Mouse (Mus musculus): ENCODE measurements around the gene S100a6. TPM values are rescaled to one million over a fixed set of nuclear protein-coding genes. Genes with fewer than 3 reads are reported as not detected.
A peak's percentile ranks its signal among the peaks of the same experiment; 100 is the strongest.

The S100a6 gene
- polyA plus RNA-seq, 1 experiment, result 95.8 TPM

DNA sequence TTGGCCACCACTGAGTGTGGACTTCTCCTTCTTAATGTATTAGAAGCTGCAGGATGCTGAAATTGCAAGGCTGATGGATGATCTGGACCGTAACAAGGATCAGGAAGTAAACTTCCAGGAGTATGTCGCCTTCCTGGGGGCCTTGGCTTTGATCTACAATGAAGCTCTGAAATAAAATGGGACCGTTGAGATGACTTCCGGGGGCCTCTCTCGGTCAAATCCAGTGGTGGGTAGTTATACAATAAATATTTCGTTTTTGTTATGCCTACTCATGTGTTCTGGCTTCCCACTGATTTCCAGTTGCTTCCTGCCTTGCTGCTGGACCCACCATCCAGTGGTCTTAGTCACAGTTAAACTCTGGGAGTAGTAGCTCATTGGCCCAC lies 1.5 kb downstream of the S100a6 start:
- TF ChIP-seq POLR2A (IDR thresholded peaks at IDR 0.05; ENCODE audit: low read depth, low read length) (no peak), CTCF (conservative IDR thresholded peaks at IDR 0.05; ENCODE audit: insufficient read depth, insufficient read length, low read depth, low read length) (no peak)
- Histone ChIP-seq H3K27ac (ENCODE audit: insufficient read depth, low read depth, low read length) (peak overlapping the region; percentile 73; the same call in 1 of the 2 replicates), H3K36me3 (ENCODE audit: control insufficient read depth, insufficient read depth, low read length) (no peaks in the 10 kb centered on the region), H3K4me3 (ENCODE audit: insufficient read depth, low read depth, low read length) (peak overlapping the region; percentile 63), H3K27me3 (replicated peaks; ENCODE audit: control insufficient read depth, insufficient read depth, low read length) (no peaks in the 10 kb centered on the region), H3K4me1 (ENCODE audit: control insufficient read depth, insufficient read depth, low read length) (no peaks in the 10 kb centered on the region)
- WGBS, result 69% methylated on average over 6 of the region's 6 CpGs
- DNase-seq, result no peak

DNA sequence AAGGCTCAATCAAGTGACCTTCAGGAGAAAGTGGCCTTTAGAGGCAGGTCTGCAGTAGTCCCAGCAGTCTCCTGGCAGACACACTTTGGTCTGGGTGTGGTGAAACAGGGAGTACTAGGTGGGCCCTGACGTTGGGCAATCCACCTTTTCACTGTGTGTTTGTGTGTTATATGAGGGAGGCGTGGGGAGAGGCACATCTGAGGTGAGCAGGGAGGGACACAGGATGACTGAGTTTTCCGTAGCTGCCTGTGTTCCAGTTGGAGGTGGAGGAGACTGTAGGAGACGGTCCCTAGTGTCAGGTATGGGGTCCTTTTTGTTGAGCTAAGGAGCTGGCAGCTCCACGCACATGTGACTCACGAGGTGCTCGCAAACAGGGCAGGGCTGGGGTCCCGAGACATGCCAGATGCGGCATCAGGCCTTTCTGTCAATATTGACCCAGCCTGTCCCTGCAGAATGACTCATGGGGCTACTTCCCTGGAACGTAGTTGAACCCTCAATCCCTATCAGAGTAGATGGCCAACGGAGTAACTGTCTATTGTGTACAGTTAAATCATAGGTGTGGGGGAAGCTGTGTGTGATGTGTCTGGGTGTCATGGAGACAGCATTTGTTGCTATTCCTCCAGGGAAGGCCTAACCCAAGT lies 2.0 kb downstream of the S100a6 start:
- Histone ChIP-seq H3K27ac (ENCODE audit: insufficient read depth, low read depth, low read length) (no peak overlapping the region), H3K4me3 (ENCODE audit: insufficient read depth, low read depth, low read length) (0 out of 2 replicates have a peak overlapping the region, but pooled peaks have one; percentile 2)
- DNase-seq, result no peak

DNA sequence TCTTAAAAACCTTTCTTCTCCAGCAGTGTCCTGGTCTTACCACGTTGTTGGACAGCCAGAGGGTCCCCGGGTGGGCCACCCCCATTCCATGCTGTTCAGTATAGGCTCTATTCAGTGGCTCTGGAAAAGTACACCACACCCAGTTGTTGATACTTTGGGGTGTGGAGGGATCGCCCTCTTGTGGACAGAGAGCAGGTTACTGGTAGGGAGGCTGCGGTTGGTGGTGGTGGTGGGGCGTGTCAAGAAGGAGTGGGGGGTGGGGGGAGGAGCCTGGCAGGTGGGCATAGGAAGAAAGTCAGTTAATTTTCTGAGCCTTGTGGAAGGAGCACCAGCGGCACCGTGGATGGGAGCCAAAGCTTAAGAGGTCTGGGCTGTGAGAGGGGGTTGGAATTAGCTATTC lies 2.7 kb downstream of the S100a6 start:
- no peaks in the 10 kb centered on the region for H3K36me3 ChIP-seq (ENCODE audit: control insufficient read depth, insufficient read depth, low read length)
- H3K27me3 ChIP-seq (replicated peaks; ENCODE audit: control insufficient read depth, insufficient read depth, low read length), result no peaks in the 10 kb centered on the region
- no peaks in the 10 kb centered on the region for H3K4me1 ChIP-seq (ENCODE audit: control insufficient read depth, insufficient read depth, low read length)
- TF ChIP-seq CTCF (conservative IDR thresholded peaks at IDR 0.05; ENCODE audit: insufficient read depth, insufficient read length, low read depth, low read length) (peak; percentile 78), POLR2A (IDR thresholded peaks at IDR 0.05; ENCODE audit: low read depth, low read length) (no peak)
- no peak overlapping the region for H3K27ac ChIP-seq (ENCODE audit: insufficient read depth, low read depth, low read length)
- DNase-seq, result peak; percentile 84
- WGBS, result 7% methylated on average over 7 of the region's 7 CpGs
- H3K4me3 ChIP-seq (ENCODE audit: insufficient read depth, low read depth, low read length), result 0 out of 2 replicates have a peak overlapping the region, but pooled peaks have one; percentile 2

More for the DNA sequence above, 2.0 kb downstream of the S100a6 start:
- Histone ChIP-seq H3K27me3 (replicated peaks; ENCODE audit: control insufficient read depth, insufficient read depth, low read length) (no peaks in the 10 kb centered on the region), H3K36me3 (ENCODE audit: control insufficient read depth, insufficient read depth, low read length) (no peaks in the 10 kb centered on the region), H3K4me1 (ENCODE audit: control insufficient read depth, insufficient read depth, low read length) (no peaks in the 10 kb centered on the region)
- WGBS, result 76% methylated on average over 11 of the region's 11 CpGs
- TF ChIP-seq CTCF (conservative IDR thresholded peaks at IDR 0.05; ENCODE audit: insufficient read depth, insufficient read length, low read depth, low read length) (no peak), POLR2A (IDR thresholded peaks at IDR 0.05; ENCODE audit: low read depth, low read length) (no peak)

DNA sequence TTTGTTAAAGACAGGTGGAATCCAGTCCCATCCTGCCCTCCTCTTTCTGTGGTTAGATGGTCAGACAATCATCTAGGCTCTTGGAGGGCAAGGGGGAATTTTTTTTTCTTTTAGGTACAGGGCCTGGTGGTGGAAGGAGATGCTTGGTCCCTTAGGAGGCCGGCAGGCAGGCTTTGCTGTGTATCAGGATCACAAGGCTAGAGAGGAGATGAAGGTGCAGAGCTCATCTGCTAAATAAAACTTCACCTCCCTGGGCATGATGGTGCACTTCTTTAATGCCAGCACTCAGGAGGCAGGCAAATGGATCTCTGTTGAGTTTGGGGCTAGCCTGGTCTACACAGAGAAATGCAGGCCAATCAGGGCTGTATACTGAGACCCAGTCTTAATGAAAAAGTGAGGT lies 3.2 kb downstream of the S100a6 start:
- Histone ChIP-seq H3K4me3 (ENCODE audit: insufficient read depth, low read depth, low read length) (no peak overlapping the region), H3K36me3 (ENCODE audit: control insufficient read depth, insufficient read depth, low read length) (no peaks in the 10 kb centered on the region), H3K27me3 (replicated peaks; ENCODE audit: control insufficient read depth, insufficient read depth, low read length) (no peaks in the 10 kb centered on the region), H3K4me1 (ENCODE audit: control insufficient read depth, insufficient read depth, low read length) (no peaks in the 10 kb centered on the region), H3K27ac (ENCODE audit: insufficient read depth, low read depth, low read length) (no peak overlapping the region)
- WGBS, result 64% methylated on average over 1 of the region's 1 CpGs
- TF ChIP-seq POLR2A (IDR thresholded peaks at IDR 0.05; ENCODE audit: low read depth, low read length) (no peak), CTCF (conservative IDR thresholded peaks at IDR 0.05; ENCODE audit: insufficient read depth, insufficient read length, low read depth, low read length) (no peak)
- DNase-seq, result no peak

DNA sequence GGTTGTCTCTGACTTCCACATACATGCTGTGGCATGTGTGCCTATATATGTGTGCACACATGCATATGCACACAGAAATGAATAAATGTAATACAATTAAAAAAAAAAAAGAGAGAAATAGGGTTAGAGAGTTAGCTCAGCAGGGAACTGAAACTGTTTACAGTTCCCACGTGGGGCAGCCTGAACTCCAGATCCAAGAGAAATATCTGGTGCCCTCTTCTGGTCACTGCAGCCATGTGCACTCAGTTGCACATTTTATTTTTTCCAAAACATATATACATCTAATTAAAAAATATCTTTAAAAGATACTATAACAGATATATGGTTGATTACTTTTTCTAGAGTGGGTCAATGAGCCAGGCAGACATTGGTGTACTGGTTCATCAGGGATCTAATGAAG lies 4.9 kb downstream of the S100a6 start:
- WGBS, result 30% methylated on average over 1 of the region's 1 CpGs
- DNase-seq, result no peak

DNA sequence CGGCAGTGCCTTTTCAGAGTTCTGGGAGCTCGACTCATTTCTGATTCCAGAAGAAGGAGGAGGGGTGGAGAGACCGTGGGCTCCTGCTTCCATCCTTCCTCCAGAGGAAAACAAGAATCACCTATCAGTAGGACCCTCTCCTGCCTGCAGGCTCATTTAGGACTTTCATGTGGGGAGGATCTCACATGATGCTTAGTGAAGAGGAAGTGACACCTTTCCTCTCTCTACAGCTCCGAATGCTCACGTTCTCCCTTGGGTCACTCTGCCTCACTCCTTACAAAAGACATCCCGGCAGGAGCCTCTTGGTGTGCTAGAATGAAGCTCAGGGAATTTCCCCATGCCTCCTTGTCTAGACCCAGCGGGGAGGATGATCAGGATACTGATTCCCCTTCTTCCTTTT lies 8.9 kb downstream of the S100a6 start:
- no peak for TF ChIP-seq CTCF (conservative IDR thresholded peaks at IDR 0.05; ENCODE audit: insufficient read depth, insufficient read length, low read depth, low read length)
- TF ChIP-seq POLR2A (IDR thresholded peaks at IDR 0.05; ENCODE audit: low read depth, low read length), result no peak
- no peak for DNase-seq
- Histone ChIP-seq H3K4me3 (ENCODE audit: insufficient read depth, low read depth, low read length) (no peak overlapping the region), H3K27me3 (replicated peaks; ENCODE audit: control insufficient read depth, insufficient read depth, low read length) (no peaks in the 10 kb centered on the region), H3K27ac (ENCODE audit: insufficient read depth, low read depth, low read length) (no peak overlapping the region), H3K4me1 (ENCODE audit: control insufficient read depth, insufficient read depth, low read length) (no peaks in the 10 kb centered on the region), H3K36me3 (ENCODE audit: control insufficient read depth, insufficient read depth, low read length) (no peaks in the 10 kb centered on the region)
- WGBS, result 57% methylated on average over 7 of the region's 7 CpGs

More for the DNA sequence above, 4.9 kb downstream of the S100a6 start:
- no peak overlapping the region for H3K27ac ChIP-seq (ENCODE audit: insufficient read depth, low read depth, low read length)
- no peak for TF ChIP-seq POLR2A (IDR thresholded peaks at IDR 0.05; ENCODE audit: low read depth, low read length)
- 0 out of 2 replicates have a peak, but pooled peaks have one; percentile 6 for TF ChIP-seq CTCF (conservative IDR thresholded peaks at IDR 0.05; ENCODE audit: insufficient read depth, insufficient read length, low read depth, low read length)
- no peak overlapping the region for H3K4me3 ChIP-seq (ENCODE audit: insufficient read depth, low read depth, low read length)
- H3K4me1 ChIP-seq (ENCODE audit: control insufficient read depth, insufficient read depth, low read length), result no peaks in the 10 kb centered on the region
- H3K36me3 ChIP-seq (ENCODE audit: control insufficient read depth, insufficient read depth, low read length), result no peaks in the 10 kb centered on the region
- H3K27me3 ChIP-seq (replicated peaks; ENCODE audit: control insufficient read depth, insufficient read depth, low read length), result no peaks in the 10 kb centered on the region

DNA sequence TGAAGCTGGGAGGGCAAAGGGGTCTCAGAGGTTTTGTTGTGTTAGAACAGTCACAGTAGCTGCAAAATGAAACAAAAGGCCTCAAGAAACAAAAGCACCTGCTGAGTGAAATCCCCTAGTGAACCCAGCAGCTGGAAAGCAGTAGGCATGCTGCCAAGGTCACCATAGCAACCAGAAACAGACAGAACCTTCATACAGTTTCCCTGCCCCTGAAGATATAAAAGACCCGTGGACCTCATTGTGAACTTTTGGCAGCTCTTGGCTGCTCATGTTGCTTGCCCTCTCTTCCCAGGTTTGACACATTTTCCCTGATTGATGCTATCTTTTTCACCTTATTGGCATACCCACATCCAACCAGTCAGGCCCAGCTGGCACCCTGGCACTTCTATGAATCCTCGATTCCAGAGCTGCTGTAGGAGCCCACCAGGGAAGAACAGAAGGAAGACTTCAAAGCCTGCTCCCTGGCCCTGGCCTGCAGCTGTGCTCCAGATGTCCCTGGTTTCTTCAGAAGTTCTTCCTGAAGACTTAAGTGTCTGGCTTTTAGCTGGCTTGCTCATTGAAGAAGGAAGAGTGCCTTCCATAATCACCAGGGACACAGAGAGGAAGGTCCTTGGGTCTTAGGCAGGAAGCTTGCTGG lies 10.9 kb downstream of the S100a6 start:
- Histone ChIP-seq H3K4me1 (ENCODE audit: control insufficient read depth, insufficient read depth, low read length) (no peaks in the 10 kb centered on the region), H3K27ac (ENCODE audit: insufficient read depth, low read depth, low read length) (no peak overlapping the region), H3K27me3 (replicated peaks; ENCODE audit: control insufficient read depth, insufficient read depth, low read length) (no peaks in the 10 kb centered on the region), H3K36me3 (ENCODE audit: control insufficient read depth, insufficient read depth, low read length) (no peaks in the 10 kb centered on the region), H3K4me3 (ENCODE audit: insufficient read depth, low read depth, low read length) (no peak overlapping the region)
- peak; percentile 38 for DNase-seq
- TF ChIP-seq CTCF (conservative IDR thresholded peaks at IDR 0.05; ENCODE audit: insufficient read depth, insufficient read length, low read depth, low read length) (no peak), POLR2A (IDR thresholded peaks at IDR 0.05; ENCODE audit: low read depth, low read length) (no peak)
- 18% methylated on average over 2 of the region's 2 CpGs for WGBS

Data from kidney, adult 2 months (tissue).